Mouse (Mus musculus) lung, postnatal 0 days (tissue): Measurements from ENCODE around the gene Duox1.

ENCODE experiments used
- CTCF ChIP-seq: IDR thresholded peaks from 2 replicates; pipeline ENCODE4 v1.5.1; 2016; ENCODE audit warnings: antibody characterized with exemption, mild to moderate bottlenecking
- EP300 ChIP-seq: IDR thresholded peaks from 2 replicates; pipeline ENCODE4 v1.6.1; 2016; ENCODE audit warnings: antibody characterized with exemption, mild to moderate bottlenecking, control low read depth

DNA sequence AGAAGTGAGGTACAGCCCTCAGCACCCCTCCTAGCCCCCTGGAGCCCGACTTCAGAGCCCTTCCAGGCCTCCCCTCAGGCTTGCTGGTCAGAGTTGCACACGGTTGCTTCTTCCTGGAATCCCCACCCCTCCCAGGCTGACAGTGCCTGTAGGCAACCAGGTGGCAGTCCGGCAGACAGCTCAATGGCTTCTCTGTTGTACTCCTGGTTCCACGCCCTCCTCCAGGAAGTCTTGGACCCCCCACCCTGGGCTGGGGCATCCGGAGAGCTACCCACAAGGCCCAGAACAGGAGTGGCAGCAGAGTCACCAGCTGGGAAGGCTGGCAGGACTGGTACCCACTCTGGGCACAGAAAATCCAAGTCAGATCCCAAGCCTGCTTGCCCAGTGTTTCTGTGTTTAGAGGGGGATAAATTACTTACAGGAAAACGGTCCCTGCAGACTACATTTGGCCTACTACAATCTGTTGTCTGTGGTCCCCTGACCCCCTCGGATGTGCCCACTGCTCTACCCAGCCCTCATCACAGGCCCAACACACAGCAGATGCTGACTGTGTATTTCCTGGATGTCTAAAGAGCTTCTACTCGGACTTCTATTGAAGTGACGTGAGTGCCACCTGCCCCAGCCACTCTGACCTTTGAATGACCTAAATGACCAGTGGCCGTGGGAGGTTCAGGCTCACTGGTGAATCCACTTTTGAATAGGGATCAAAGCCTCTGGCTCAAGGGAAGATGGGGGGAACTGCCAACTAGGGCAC is 46.6 kb downstream of the Duox1 start:
- no peak for TF ChIP-seq CTCF
- TF ChIP-seq EP300, result no peak
